Mouse (Mus musculus) heart, embryonic 15.5 days (tissue): Measurements from ENCODE around the gene Sprr1b. TPM values are rescaled to one million over a fixed set of nuclear protein-coding genes. Genes with fewer than 3 reads are reported as not detected.
"Not testable (repeated sequence)": the region's sequence is repeated elsewhere in the genome, so short reads cannot be mapped to it uniquely, and the experiment has no call there.

Experiments
- ATAC-seq: fragments of 200-750 bp; cut with Nextera tagmentation; replicated peaks from 2 replicates; pipeline ENCODE4 v1.8.0; 2017; ENCODE audit warnings: low read depth, moderate TSS enrichment; ENCODE audit not compliant: insufficient number of reproducible peaks, insufficient read depth, low FRiP score
- H3K27ac ChIP-seq: fragments of 300-500 bp; sonication (generic); 2 replicates; pipeline ENCODE4 v1.5.1; 2015; ENCODE audit warnings: mild to moderate bottlenecking, inconsistent platforms
- H3K27me3 ChIP-seq: fragments of 300-500 bp; sonication (generic); 2 replicates; pipeline ENCODE4 v1.6.1; 2015; ENCODE audit warnings: inconsistent platforms
- H3K36me3 ChIP-seq: fragments of 300-500 bp; sonication (generic); 2 replicates; pipeline ENCODE4 v1.6.1; 2015; ENCODE audit warnings: mild to moderate bottlenecking, inconsistent platforms
- H3K4me1 ChIP-seq: fragments of 300-500 bp; sonication (generic); replicated peaks from 2 replicates; pipeline ENCODE4 v1.6.1; 2015; ENCODE audit warnings: inconsistent platforms
- H3K4me2 ChIP-seq: fragments of 300-500 bp; sonication (generic); 2 replicates; pipeline ENCODE4 v1.6.1; 2015; ENCODE audit warnings: inconsistent platforms, mild to moderate bottlenecking, moderate library complexity
- H3K4me3 ChIP-seq: fragments of 300-500 bp; sonication (generic); 2 replicates; pipeline ENCODE4 v1.5.1; 2015; ENCODE audit warnings: mild to moderate bottlenecking, inconsistent platforms
- H3K9ac ChIP-seq: fragments of 300-500 bp; sonication (generic); 2 replicates; pipeline ENCODE4 v1.6.1; 2015; ENCODE audit warnings: mild to moderate bottlenecking, inconsistent platforms
- H3K9me3 ChIP-seq: fragments of 300-500 bp; sonication (generic); replicated peaks from 2 replicates; pipeline ENCODE4 v1.6.1; 2016; ENCODE audit warnings: inconsistent platforms
- WGBS: fragments of 180-500 bp; shearing (Covaris S2); methylation state at CpG from one replicate; pipeline ENCODE4 v1.1.7; 2015; ENCODE audit warnings: mixed read lengths; 5-methylcytosine and 5-hydroxymethylcytosine counted together
- polyA plus RNA-seq: library from polyadenylated mRNA; unstranded; fragments of >200 nt; fragmentation: Nextera tagmentation; extraction: Ambion mirVana; gene quantifications from 2 replicates; pipeline ENCODE4 v1.2.1, GENCODE M21; 2015

The Sprr1b gene
- polyA plus RNA-seq, result not detected in 2 replicates

GRCm38 (mm10) chr3:92438689-92439088 lies at the start of gene Sprr1b:
TSS of gene Sprr1b (minus strand) at chr3:92438789.
- 80% methylated on average over 3 of the region's 3 CpGs for WGBS
- no peak within 1 kb of the TSS for H3K9ac ChIP-seq
- no peak for ATAC-seq
- H3K27me3 ChIP-seq, result no peaks in the 10 kb centered on the region
- no peak within 1 kb of the TSS for H3K4me2 ChIP-seq
- H3K27ac ChIP-seq, result no peak within 1 kb of the TSS
- H3K9me3 ChIP-seq, result no peaks in the 10 kb centered on the region
- no peaks in the 10 kb centered on the region for H3K4me1 ChIP-seq
- H3K4me3 ChIP-seq, result no peak within 1 kb of the TSS
- H3K36me3 ChIP-seq, result no peaks in the 10 kb centered on the region

DNA sequence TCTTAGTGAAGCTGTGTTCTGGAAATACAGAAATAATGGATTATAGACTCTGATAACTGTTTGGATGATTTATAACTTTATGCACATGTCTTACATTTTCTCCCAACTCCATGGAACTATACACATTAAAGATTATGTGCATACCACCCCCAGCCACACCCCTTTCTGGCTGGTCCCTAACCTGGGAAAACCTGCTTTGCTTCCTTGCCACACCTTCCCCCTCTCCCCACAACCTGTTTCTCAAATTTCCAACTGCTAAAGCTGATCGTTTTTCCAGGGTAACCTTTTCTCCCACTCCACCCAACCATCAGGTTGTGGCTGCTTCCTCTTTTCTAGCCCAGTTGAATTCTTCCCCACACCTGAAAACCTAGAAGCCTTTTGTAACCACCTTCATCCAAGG lies 47.7 kb upstream of the Sprr1b start:
- H3K27me3 ChIP-seq, result no peaks in the 10 kb centered on the region
- no peaks in the 10 kb centered on the region for H3K4me1 ChIP-seq
- ATAC-seq, result no peak
- H3K9ac ChIP-seq, result no peak overlapping the region
- no peak overlapping the region for H3K27ac ChIP-seq
- H3K4me3 ChIP-seq, result no peak overlapping the region
- WGBS, result 27% methylated on average over 1 of the region's 1 CpGs
- H3K9me3 ChIP-seq, result no peaks in the 10 kb centered on the region
- H3K36me3 ChIP-seq, result no peaks in the 10 kb centered on the region
- no peak overlapping the region for H3K4me2 ChIP-seq

GRCm38 (mm10) chr3:92485863-92486262 lies 47.3 kb upstream of the Sprr1b start, which contains the start of gene Sprr1a:
TSS of gene Sprr1a (minus strand) at chr3:92485895.
- H3K27me3 ChIP-seq, result no peaks in the 10 kb centered on the region
- H3K9me3 ChIP-seq, result no peaks in the 10 kb centered on the region
- H3K36me3 ChIP-seq, result no peaks in the 10 kb centered on the region
- H3K4me1 ChIP-seq, result no peaks in the 10 kb centered on the region
- no peak within 1 kb of the TSS for H3K9ac ChIP-seq
- H3K4me2 ChIP-seq, result no peak within 1 kb of the TSS
- no peak within 1 kb of the TSS for H3K27ac ChIP-seq
- ATAC-seq, result no peak
- no peak within 1 kb of the TSS for H3K4me3 ChIP-seq

DNA sequence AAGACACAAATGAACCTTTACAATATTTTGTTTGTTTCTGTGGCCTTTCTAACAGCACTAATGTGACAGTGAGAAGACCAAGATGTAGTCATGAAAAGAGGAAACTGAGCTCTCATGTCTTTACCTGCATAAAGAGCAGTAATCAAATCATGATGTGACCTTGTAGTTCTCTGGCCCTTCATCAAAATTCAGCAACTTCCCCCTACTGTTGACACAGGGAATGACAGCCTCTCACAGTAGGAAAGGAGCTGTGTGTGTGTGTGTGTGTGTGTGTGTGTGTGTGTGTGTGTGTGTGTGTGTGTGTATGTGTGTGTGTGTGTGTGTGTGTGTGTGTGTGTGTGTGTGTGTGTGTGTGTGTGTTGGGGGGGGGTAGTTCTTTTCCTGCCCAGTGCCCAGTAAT lies 42.7 kb upstream of the Sprr1b start:
- not testable (repeated sequence) for H3K9me3 ChIP-seq, H3K4me2 ChIP-seq, H3K27me3 ChIP-seq, H3K27ac ChIP-seq, H3K36me3 ChIP-seq, H3K4me1 ChIP-seq, ATAC-seq, H3K9ac ChIP-seq, H3K4me3 ChIP-seq

DNA sequence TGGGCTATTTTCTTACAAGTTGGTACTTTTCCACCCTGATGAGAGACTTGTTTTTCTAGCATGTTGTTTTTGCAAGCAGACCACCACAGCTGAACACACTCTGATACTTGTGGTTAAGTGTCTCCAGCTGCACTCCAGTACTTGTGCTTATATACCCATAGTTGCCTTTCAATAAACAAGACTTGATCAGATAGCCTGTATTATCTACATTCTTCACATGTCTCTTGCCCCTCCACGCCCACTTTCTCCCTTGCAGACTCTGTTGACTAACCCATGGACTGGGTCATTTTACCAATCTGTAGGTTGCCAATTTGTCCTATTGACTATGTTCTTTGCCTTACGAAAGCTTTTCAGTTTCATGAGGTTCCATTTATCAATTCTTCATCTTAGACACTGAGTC lies 31.5 kb upstream of the Sprr1b start:
- no peak overlapping the region for H3K4me3 ChIP-seq

DNA sequence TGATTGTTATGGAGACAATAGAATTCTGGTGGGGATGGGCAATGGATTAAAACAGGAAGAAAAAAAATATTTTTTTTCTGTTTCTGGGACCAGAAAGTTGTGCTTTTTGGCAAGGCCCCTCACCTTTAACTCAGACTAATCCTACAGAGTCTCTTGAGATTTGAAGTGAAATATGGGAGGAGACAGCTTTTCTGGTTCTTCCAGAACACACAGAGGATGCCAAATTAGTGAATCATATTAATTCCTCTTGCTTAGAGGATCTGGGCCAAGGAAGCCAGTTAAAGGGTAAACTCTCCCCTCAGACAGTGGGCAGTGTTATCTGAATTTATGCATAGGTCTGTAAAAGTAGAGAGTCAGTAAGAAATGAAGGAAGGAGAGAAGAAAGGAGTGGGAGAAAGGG lies 28.8 kb upstream of the Sprr1b start:
- Histone ChIP-seq H3K4me1 (no peaks in the 10 kb centered on the region), H3K4me3 (no peak overlapping the region), H3K27ac (no peak overlapping the region), H3K27me3 (no peaks in the 10 kb centered on the region), H3K9me3 (no peaks in the 10 kb centered on the region), H3K9ac (no peak overlapping the region), H3K4me2 (no peak overlapping the region), H3K36me3 (no peaks in the 10 kb centered on the region)
- ATAC-seq, result no peak

More for the DNA sequence above, 31.5 kb upstream of the Sprr1b start:
- H3K4me1 ChIP-seq, result no peaks in the 10 kb centered on the region
- ATAC-seq, result no peak
- H3K27me3 ChIP-seq, result no peaks in the 10 kb centered on the region
- no peaks in the 10 kb centered on the region for H3K9me3 ChIP-seq
- H3K27ac ChIP-seq, result no peak overlapping the region
- no peak overlapping the region for H3K9ac ChIP-seq
- no peaks in the 10 kb centered on the region for H3K36me3 ChIP-seq
- WGBS, result 70% methylated on average over 2 of the region's 2 CpGs
- no peak overlapping the region for H3K4me2 ChIP-seq

- Histone ChIP-seq H3K9me3 (no peaks in the 10 kb centered on the region), H3K4me2 (no peak overlapping the region), H3K4me3 (no peak overlapping the region), H3K27me3 (no peaks in the 10 kb centered on the region), H3K4me1 (no peaks in the 10 kb centered on the region), H3K9ac (no peak overlapping the region), H3K27ac (no peak overlapping the region), H3K36me3 (no peaks in the 10 kb centered on the region)
- no peak for ATAC-seq
- 54% methylated on average over 1 of the region's 1 CpGs for WGBS
Observed at GRCm38 (mm10) chr3:92466576-92466975, 28.0 kb upstream of the Sprr1b start.

GRCm38 (mm10) chr3:92458620-92459019 lies 20.0 kb upstream of the Sprr1b start, which contains the start of gene Sprr3:
TSS of gene Sprr3 (minus strand) at chr3:92458720.
- H3K4me2 ChIP-seq, result no peak within 1 kb of the TSS
- no peak for ATAC-seq
- no peaks in the 10 kb centered on the region for H3K9me3 ChIP-seq
- 56% methylated on average over 2 of the region's 2 CpGs for WGBS
- no peaks in the 10 kb centered on the region for H3K27me3 ChIP-seq
- H3K4me3 ChIP-seq, result no peak within 1 kb of the TSS
- H3K9ac ChIP-seq, result no peak within 1 kb of the TSS
- H3K4me1 ChIP-seq, result no peaks in the 10 kb centered on the region
- H3K27ac ChIP-seq, result no peak within 1 kb of the TSS
- no peaks in the 10 kb centered on the region for H3K36me3 ChIP-seq

GRCm38 (mm10) chr3:92455151-92455550 lies 16.6 kb upstream of the Sprr1b start:
- ATAC-seq, result no peak
- H3K4me3 ChIP-seq, result no peak overlapping the region
- H3K36me3 ChIP-seq, result no peaks in the 10 kb centered on the region
- H3K27me3 ChIP-seq, result no peaks in the 10 kb centered on the region
- H3K4me2 ChIP-seq, result no peak overlapping the region
- H3K27ac ChIP-seq, result no peak overlapping the region
- H3K9me3 ChIP-seq, result no peaks in the 10 kb centered on the region
- no peak overlapping the region for H3K9ac ChIP-seq
- no peaks in the 10 kb centered on the region for H3K4me1 ChIP-seq
- WGBS, result 55% methylated on average over 5 of the region's 5 CpGs

DNA sequence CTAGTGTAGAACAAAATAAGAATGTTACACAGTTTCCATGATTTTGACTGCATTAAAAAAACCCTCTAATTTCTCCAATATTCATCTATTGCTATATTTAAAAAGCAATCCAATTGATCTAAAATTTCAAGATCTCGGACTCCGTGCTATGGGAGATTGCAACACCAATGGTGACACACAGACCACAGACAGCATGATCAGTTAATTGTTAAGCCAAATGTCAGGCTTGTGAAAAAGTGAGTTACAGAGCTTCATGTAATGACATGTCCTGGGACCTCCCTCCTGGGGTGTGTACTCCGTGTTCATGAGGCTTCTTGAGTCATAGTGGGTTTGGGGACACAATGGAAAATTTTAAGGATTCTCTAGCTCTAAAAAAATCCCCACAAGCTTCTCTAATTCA lies 1.6 kb upstream of the Sprr1b start:
- Histone ChIP-seq H3K27me3 (no peaks in the 10 kb centered on the region), H3K9me3 (no peaks in the 10 kb centered on the region), H3K4me3 (no peak overlapping the region), H3K4me2 (no peak overlapping the region), H3K27ac (no peak overlapping the region), H3K4me1 (no peaks in the 10 kb centered on the region), H3K36me3 (no peaks in the 10 kb centered on the region), H3K9ac (no peak overlapping the region)
- no peak for ATAC-seq
- WGBS, result 76% methylated on average over 3 of the region's 3 CpGs

GRCm38 (mm10) chr3:92432282-92432681 lies 6.3 kb downstream of the Sprr1b start, which contains the start of gene Sprr2k:
TSS of gene Sprr2k (plus strand) at chr3:92432582.
- Histone ChIP-seq H3K27me3 (no peaks in the 10 kb centered on the region), H3K9me3 (no peaks in the 10 kb centered on the region), H3K4me1 (no peaks in the 10 kb centered on the region), H3K9ac (no peak within 1 kb of the TSS), H3K4me2 (no peak within 1 kb of the TSS), H3K4me3 (no peak within 1 kb of the TSS), H3K36me3 (no peaks in the 10 kb centered on the region), H3K27ac (no peak within 1 kb of the TSS)
- no peak for ATAC-seq
- WGBS, result 71% methylated on average over 2 of the region's 2 CpGs

DNA sequence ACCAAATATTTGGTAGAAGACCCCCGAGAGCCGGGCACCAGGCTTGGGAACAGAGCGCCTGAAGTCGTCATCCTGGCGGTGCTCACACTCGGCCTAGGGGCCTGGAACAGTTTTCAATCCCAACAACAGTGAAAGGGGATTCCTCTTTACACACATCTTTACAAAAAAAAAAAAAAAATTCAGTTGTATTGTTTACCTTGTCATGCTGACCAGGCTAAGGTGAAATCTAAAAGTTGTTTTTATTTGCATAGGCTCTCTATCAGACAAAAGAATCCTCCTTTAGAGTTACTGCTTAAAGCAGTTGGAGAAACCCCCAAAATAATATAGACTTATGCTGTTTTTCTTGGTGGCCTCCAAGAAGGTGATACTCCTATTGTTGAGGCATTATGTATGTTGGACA lies 9.3 kb downstream of the Sprr1b start, which contains the start of gene Gm9774:
Gm9774 (minus strand) TSS at position 101 of the 400 bp plus-strand sequence.
- WGBS, result 83% methylated on average over 6 of the region's 6 CpGs
- no peak for ATAC-seq
- H3K9ac ChIP-seq, result no peak within 1 kb of the TSS

More for the DNA sequence above, 9.3 kb downstream of the Sprr1b start, which contains the start of gene Gm9774:
- Histone ChIP-seq H3K9me3 (no peaks in the 10 kb centered on the region), H3K36me3 (no peaks in the 10 kb centered on the region), H3K4me3 (no peak within 1 kb of the TSS), H3K4me2 (no peak within 1 kb of the TSS), H3K27ac (no peak within 1 kb of the TSS), H3K27me3 (no peaks in the 10 kb centered on the region), H3K4me1 (no peaks in the 10 kb centered on the region)
